Mouse (Mus musculus): Measurements from ENCODE around the gene Sumo1. TPM values are rescaled to one million over a fixed set of nuclear protein-coding genes. Genes with fewer than 3 reads are reported as not detected.
A peak's percentile ranks its signal among the peaks of the same experiment; 100 is the strongest.
"Not testable (repeated sequence)": the region's sequence is repeated elsewhere in the genome, so short reads cannot be mapped to it uniquely, and the experiment has no call there.

Gene Sumo1
- polyA plus RNA-seq, 1 experiment from 2014 or later: 186 TPM

- 0 out of 2 replicates have a peak, but pooled peaks cover 12% of the 10 kb centered on the region for H3K36me3 ChIP-seq
- H3K4me2 ChIP-seq: peak overlapping the region; percentile 80
- DNase-seq: peak; percentile 24
- no peaks in the 10 kb centered on the region for H3K9me3 ChIP-seq (replicated peaks)
- ATAC-seq (ENCODE audit: low read depth): peak; percentile 74
- H3K4me1 ChIP-seq (replicated peaks): peaks cover 31% of the 10 kb centered on the region
- 0% methylated on average over 41 of the region's 54 CpGs for WGBS (ENCODE audit: insufficient replicate concordance)
- H3K27ac ChIP-seq: peak overlapping the region; percentile 91
- H3K4me3 ChIP-seq (replicated peaks): peak overlapping the region; percentile 100
- H3K27me3 ChIP-seq: no peaks in the 10 kb centered on the region
- H3K9ac ChIP-seq: peak overlapping the region; percentile 99
Observed at GRCm38 (mm10) chr1:59669962-59670630, 538 bp downstream of the Sumo1 start.

- WGBS (ENCODE audit: insufficient replicate concordance): 82% methylated on average over 2 of the region's 2 CpGs
- H3K36me3 ChIP-seq: 0 out of 2 replicates have a peak, but pooled peaks cover 12% of the 10 kb centered on the region
- H3K4me2 ChIP-seq: peak overlapping the region; percentile 80
- H3K4me1 ChIP-seq (replicated peaks): peaks cover 31% of the 10 kb centered on the region
- H3K27ac ChIP-seq: no peak overlapping the region
- H3K27me3 ChIP-seq: no peaks in the 10 kb centered on the region
- DNase-seq (no peak), ATAC-seq (ENCODE audit: low read depth) (no peak)
- no peaks in the 10 kb centered on the region for H3K9me3 ChIP-seq (replicated peaks)
- H3K9ac ChIP-seq: peak overlapping the region; percentile 99
- peak overlapping the region; percentile 100 for H3K4me3 ChIP-seq (replicated peaks)
Observed at GRCm38 (mm10) chr1:59668871-59669270, 1.8 kb downstream of the Sumo1 start.

- ATAC-seq (ENCODE audit: low read depth): 0 out of 2 replicates have a peak, but pooled peaks have one; percentile 36
- Histone ChIP-seq H3K36me3 (peaks cover 13% of the 10 kb centered on the region), H3K9me3 (replicated peaks) (no peaks in the 10 kb centered on the region), H3K9ac (no peak overlapping the region), H3K27me3 (no peaks in the 10 kb centered on the region), H3K4me1 (replicated peaks) (peaks cover 32% of the 10 kb centered on the region), H3K4me2 (no peak overlapping the region), H3K27ac (no peak overlapping the region), H3K4me3 (replicated peaks) (no peak overlapping the region)
- no peak for DNase-seq
- WGBS (ENCODE audit: insufficient replicate concordance): 84% methylated on average over 2 of the region's 3 CpGs
Observed at GRCm38 (mm10) chr1:59663456-59664135, 7.0 kb downstream of the Sumo1 start.

GRCm38 (mm10) chr1:59656244-59657171 lies 14.1 kb downstream of the Sumo1 start:
- WGBS (ENCODE audit: insufficient replicate concordance): 78% methylated on average over 7 of the region's 7 CpGs
- ATAC-seq (ENCODE audit: low read depth): no peak
- no peaks in the 10 kb centered on the region for H3K27me3 ChIP-seq
- H3K4me1 ChIP-seq (replicated peaks): peaks cover 18% of the 10 kb centered on the region
- H3K9ac ChIP-seq: no peak overlapping the region
- H3K4me3 ChIP-seq (replicated peaks): no peak overlapping the region
- H3K36me3 ChIP-seq: peaks cover 28% of the 10 kb centered on the region
- no peaks in the 10 kb centered on the region for H3K9me3 ChIP-seq (replicated peaks)
- no peak for DNase-seq
- no peak overlapping the region for H3K27ac ChIP-seq
- no peak overlapping the region for H3K4me2 ChIP-seq

- H3K36me3 ChIP-seq: peaks cover 37% of the 10 kb centered on the region
- no peak overlapping the region for H3K9ac ChIP-seq
- WGBS (ENCODE audit: insufficient replicate concordance): 85% methylated on average over 3 of the region's 3 CpGs
- no peak overlapping the region for H3K4me3 ChIP-seq (replicated peaks)
- H3K27ac ChIP-seq: no peak overlapping the region
- no peaks in the 10 kb centered on the region for H3K9me3 ChIP-seq (replicated peaks)
- DNase-seq: no peak
- H3K4me2 ChIP-seq: no peak overlapping the region
- no peaks in the 10 kb centered on the region for H3K27me3 ChIP-seq
- peaks cover 6% of the 10 kb centered on the region for H3K4me1 ChIP-seq (replicated peaks)
- no peak for ATAC-seq (ENCODE audit: low read depth)
Observed at GRCm38 (mm10) chr1:59653243-59653911, 17.3 kb downstream of the Sumo1 start.

- no peak for ATAC-seq (ENCODE audit: low read depth)
- no peak overlapping the region for H3K4me2 ChIP-seq
Observed at GRCm38 (mm10) chr1:59651201-59651819, 19.3 kb downstream of the Sumo1 start.

GRCm38 (mm10) chr1:59646502-59646901 lies 24.1 kb downstream of the Sumo1 start:
- not testable (repeated sequence) for H3K4me3 ChIP-seq (replicated peaks); DNase-seq; H3K27me3 ChIP-seq; H3K9me3 ChIP-seq (replicated peaks); H3K9ac ChIP-seq; H3K4me1 ChIP-seq (replicated peaks); H3K27ac ChIP-seq; H3K4me2 ChIP-seq; ATAC-seq (ENCODE audit: low read depth)
- H3K36me3 ChIP-seq: peaks cover 48% of the 10 kb centered on the region
- WGBS (ENCODE audit: insufficient replicate concordance): 80% methylated on average over 2 of the region's 2 CpGs

More at GRCm38 (mm10) chr1:59651201-59651819, 19.3 kb downstream of the Sumo1 start:
- WGBS (ENCODE audit: insufficient replicate concordance): 55% methylated on average over 3 of the region's 3 CpGs
- Histone ChIP-seq H3K4me1 (replicated peaks) (peaks cover 6% of the 10 kb centered on the region; the same call in 1 of the 2 replicates), H3K27me3 (no peaks in the 10 kb centered on the region), H3K9ac (no peak overlapping the region), H3K9me3 (replicated peaks) (no peaks in the 10 kb centered on the region), H3K36me3 (peaks cover 55% of the 10 kb centered on the region), H3K4me3 (replicated peaks) (no peak overlapping the region), H3K27ac (no peak overlapping the region)
- DNase-seq: no peak

- H3K36me3 ChIP-seq: peaks cover 31% of the 10 kb centered on the region
- H3K27me3 ChIP-seq: no peaks in the 10 kb centered on the region
- no peak overlapping the region for H3K27ac ChIP-seq
- peaks cover 3% of the 10 kb centered on the region for H3K4me1 ChIP-seq (replicated peaks)
- no peak overlapping the region for H3K4me2 ChIP-seq
- no peak overlapping the region for H3K4me3 ChIP-seq (replicated peaks)
- peak; percentile 34; the same call in 1 of the 2 replicates for ATAC-seq (ENCODE audit: low read depth)
- no peak overlapping the region for H3K9ac ChIP-seq
- no peak for DNase-seq
- 14% methylated on average over 1 of the region's 1 CpGs for WGBS (ENCODE audit: insufficient replicate concordance)
- H3K9me3 ChIP-seq (replicated peaks): no peaks in the 10 kb centered on the region
Observed at GRCm38 (mm10) chr1:59642488-59642887, 28.1 kb downstream of the Sumo1 start.

- Histone ChIP-seq H3K4me1 (replicated peaks) (peaks cover 27% of the 10 kb centered on the region), H3K9me3 (replicated peaks) (no peaks in the 10 kb centered on the region), H3K9ac (no peak overlapping the region), H3K36me3 (peaks cover 17% of the 10 kb centered on the region), H3K27ac (no peak overlapping the region), H3K4me3 (replicated peaks) (no peak overlapping the region), H3K4me2 (no peak overlapping the region), H3K27me3 (no peaks in the 10 kb centered on the region)
- no peak for ATAC-seq (ENCODE audit: low read depth)
- 75% methylated on average over 3 of the region's 3 CpGs for WGBS (ENCODE audit: insufficient replicate concordance)
- DNase-seq: no peak
Observed at GRCm38 (mm10) chr1:59638371-59638770, 32.3 kb downstream of the Sumo1 start.

GRCm38 (mm10) chr1:59636349-59636748 lies 34.3 kb downstream of the Sumo1 start:
- ATAC-seq (ENCODE audit: low read depth): peak; percentile 78
- Histone ChIP-seq H3K36me3 (peaks cover 5% of the 10 kb centered on the region; the same call in 1 of the 2 replicates), H3K4me2 (no peak overlapping the region), H3K9me3 (replicated peaks) (no peaks in the 10 kb centered on the region), H3K4me1 (replicated peaks) (peaks cover 43% of the 10 kb centered on the region), H3K9ac (no peak overlapping the region), H3K4me3 (replicated peaks) (no peak overlapping the region), H3K27ac (no peak overlapping the region), H3K27me3 (no peaks in the 10 kb centered on the region)
- DNase-seq: no peak
- 50% methylated on average over 1 of the region's 1 CpGs for WGBS (ENCODE audit: insufficient replicate concordance)
